Mouse (Mus musculus) intestine, embryonic 15.5 days (tissue): ENCODE data around the gene Haus3. TPM values are rescaled to one million over a fixed set of nuclear protein-coding genes. Genes with fewer than 3 reads are reported as not detected.

Experiments used
- ATAC-seq: fragments of 200-750 bp; cut with Nextera tagmentation; 2 replicates; pipeline ENCODE4 v1.8.0; 2017; ENCODE audit warnings: moderate TSS enrichment, moderate library complexity
- H3K27ac ChIP-seq: fragments of 300-500 bp; sonication (generic); 2 replicates; pipeline ENCODE4 v1.5.1; 2015; ENCODE audit warnings: mild to moderate bottlenecking, inconsistent platforms
- H3K27me3 ChIP-seq: fragments of 300-500 bp; sonication (generic); replicated peaks from 2 replicates; pipeline ENCODE4 v1.6.1; 2015; ENCODE audit warnings: inconsistent platforms
- H3K36me3 ChIP-seq: fragments of 300-500 bp; sonication (generic); 2 replicates; pipeline ENCODE4 v1.6.1; 2015; ENCODE audit warnings: inconsistent platforms
- H3K4me1 ChIP-seq: fragments of 300-500 bp; sonication (generic); replicated peaks from 2 replicates; pipeline ENCODE4 v1.6.1; 2015; ENCODE audit warnings: inconsistent platforms
- H3K4me2 ChIP-seq: fragments of 300-500 bp; sonication (generic); replicated peaks from 2 replicates; pipeline ENCODE4 v1.6.1; 2015; ENCODE audit warnings: mild to moderate bottlenecking, inconsistent platforms
- H3K4me3 ChIP-seq: fragments of 300-500 bp; sonication (generic); replicated peaks from 2 replicates; pipeline ENCODE4 v1.5.1; 2015; ENCODE audit warnings: inconsistent platforms
- H3K9ac ChIP-seq: fragments of 300-500 bp; sonication (generic); 2 replicates; pipeline ENCODE4 v1.6.1; 2015; ENCODE audit warnings: inconsistent platforms
- H3K9me3 ChIP-seq: fragments of 300-500 bp; sonication (generic); 2 replicates; pipeline ENCODE4 v1.6.1; 2016; ENCODE audit warnings: inconsistent platforms
- WGBS: fragments of 180-500 bp; shearing (Covaris S2); methylation state at CpG from one replicate; pipeline ENCODE4 v1.1.7; 2015; 5-methylcytosine and 5-hydroxymethylcytosine counted together
- polyA plus RNA-seq: library from polyadenylated mRNA; unstranded; fragments of >200 nt; fragmentation: Nextera tagmentation; extraction: Ambion mirVana; gene quantifications from 2 replicates; pipeline ENCODE4 v1.2.1, GENCODE M21; 2015

The Haus3 gene
- polyA plus RNA-seq, 1 experiment from 2014 or later: 34.4 TPM

DNA sequence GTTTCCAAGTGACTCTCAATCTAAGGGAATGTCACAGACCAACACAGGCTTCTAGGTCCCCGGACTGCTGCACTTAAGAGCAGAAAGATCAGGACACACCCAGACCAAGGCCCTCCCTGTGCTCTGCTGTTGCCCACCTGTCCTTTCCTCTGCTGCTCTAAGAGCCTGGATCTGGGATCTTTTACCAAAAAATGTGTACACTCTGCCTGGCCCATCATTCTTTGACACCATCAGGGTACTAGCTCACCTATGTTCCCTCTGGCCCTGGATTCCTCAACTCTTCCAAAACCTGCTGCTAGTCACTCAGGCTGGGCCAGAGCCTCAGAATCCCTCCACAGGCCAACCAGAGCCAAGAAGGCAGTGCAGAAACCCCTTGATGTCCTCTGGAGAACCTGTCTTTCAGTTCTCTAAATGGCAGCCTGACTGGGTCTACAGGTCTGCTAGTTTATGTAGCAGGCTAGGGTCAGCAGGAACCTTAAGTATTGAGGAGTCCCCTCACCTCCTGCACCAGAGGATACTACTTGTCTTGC is 15.8 kb upstream of the Haus3 start:
- Histone ChIP-seq H3K27me3 (no peaks in the 10 kb centered on the region), H3K9me3 (no peaks in the 10 kb centered on the region), H3K9ac (no peak overlapping the region), H3K27ac (no peak overlapping the region), H3K4me3 (no peak overlapping the region), H3K4me2 (0 out of 2 replicates have a peak overlapping the region, but pooled peaks have one; percentile 84), H3K4me1 (peaks cover 27% of the 10 kb centered on the region), H3K36me3 (peaks cover 10% of the 10 kb centered on the region)
- ATAC-seq: no peak
- 72% methylated on average over 1 of the region's 1 CpGs for WGBS

DNA sequence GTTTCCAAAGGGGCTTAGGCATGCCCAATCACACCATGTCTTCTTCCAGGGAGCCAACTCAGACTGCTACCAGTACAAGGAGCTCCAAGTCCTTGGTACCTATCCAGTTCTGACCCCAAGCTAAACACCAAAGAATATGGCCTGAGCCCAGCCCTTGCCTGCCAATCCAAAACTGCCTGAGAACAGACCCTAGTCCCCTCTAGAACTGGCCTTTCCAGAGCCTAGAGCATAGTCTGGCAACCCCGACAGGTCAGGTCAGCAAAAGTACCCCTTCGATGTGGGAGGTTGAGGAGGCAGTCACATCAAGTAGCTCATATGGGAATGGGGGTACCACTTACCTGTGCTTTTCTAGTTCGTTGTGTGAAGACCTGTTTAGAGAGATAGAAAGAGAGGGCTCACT is 14.6 kb upstream of the Haus3 start:
- H3K9me3 ChIP-seq: no peaks in the 10 kb centered on the region
- no peak overlapping the region for H3K9ac ChIP-seq
- no peak overlapping the region for H3K27ac ChIP-seq
- ATAC-seq: no peak
- no peak overlapping the region for H3K4me2 ChIP-seq
- 92% methylated on average over 3 of the region's 3 CpGs for WGBS
- peaks cover 13% of the 10 kb centered on the region for H3K36me3 ChIP-seq
- H3K27me3 ChIP-seq: no peaks in the 10 kb centered on the region
- H3K4me3 ChIP-seq: no peak overlapping the region
- peaks cover 27% of the 10 kb centered on the region for H3K4me1 ChIP-seq

DNA sequence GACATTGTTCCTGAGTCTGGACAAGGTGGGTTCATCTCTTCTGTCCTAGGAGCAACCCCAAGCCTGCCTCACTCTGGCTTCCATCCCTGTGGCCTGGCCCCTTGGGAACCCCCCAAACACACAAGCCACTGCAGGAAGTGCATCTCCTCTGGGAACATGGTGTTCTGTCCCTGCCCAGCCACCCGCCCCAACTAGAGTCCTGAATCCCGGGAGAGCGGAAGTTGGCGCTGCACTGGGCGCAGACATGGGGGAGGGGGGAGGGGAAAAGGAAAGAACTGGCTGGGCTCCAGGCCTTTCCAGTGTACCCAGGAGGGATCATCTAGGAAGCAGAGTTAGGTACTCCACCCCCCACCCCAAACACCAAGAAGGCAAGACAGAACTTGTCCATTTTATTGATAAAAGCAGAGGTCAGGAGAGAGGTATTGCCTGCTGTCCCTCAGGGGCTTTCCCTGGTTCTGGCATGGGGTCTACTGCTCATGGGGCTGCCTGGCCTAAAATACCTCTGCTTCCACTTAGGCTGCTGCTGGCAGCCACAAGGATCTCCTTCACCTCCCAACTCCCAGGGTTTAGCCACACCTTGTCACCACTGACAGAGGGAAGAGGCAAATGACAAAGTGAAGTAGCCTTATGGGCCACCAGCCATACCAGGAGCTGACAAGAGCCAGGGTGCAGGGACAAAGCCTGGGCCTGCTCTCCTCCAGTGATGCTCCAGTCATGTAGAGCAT is 14.0 kb upstream of the Haus3 start:
- H3K9me3 ChIP-seq: no peaks in the 10 kb centered on the region
- no peak overlapping the region for H3K27ac ChIP-seq
- no peak overlapping the region for H3K9ac ChIP-seq
- WGBS: 77% methylated on average over 5 of the region's 5 CpGs
- no peak for ATAC-seq
- H3K27me3 ChIP-seq: no peaks in the 10 kb centered on the region
- no peak overlapping the region for H3K4me2 ChIP-seq
- peaks cover 13% of the 10 kb centered on the region for H3K36me3 ChIP-seq
- H3K4me1 ChIP-seq: peaks cover 23% of the 10 kb centered on the region
- no peak overlapping the region for H3K4me3 ChIP-seq

DNA sequence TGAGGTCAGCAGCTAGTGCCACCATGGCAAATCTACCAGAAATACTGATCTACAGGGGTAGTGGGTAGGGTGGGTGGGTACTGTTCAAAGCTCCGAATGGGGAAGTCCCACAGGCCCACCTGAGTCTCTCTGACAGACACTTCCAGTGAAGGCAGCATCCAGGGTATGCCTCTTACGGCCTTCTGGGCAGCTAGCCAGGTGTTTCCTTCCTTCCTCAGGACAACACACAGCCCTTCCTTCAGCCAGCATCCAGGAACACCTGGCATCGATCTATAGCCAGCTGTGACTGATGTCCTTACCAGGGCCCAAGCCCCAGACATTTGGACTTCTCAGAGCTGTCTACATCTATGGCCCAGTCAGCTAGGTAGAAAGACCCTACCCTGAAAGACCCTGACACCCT is 13.2 kb upstream of the Haus3 start:
- no peak overlapping the region for H3K9ac ChIP-seq
- no peak for ATAC-seq
- H3K27ac ChIP-seq: no peak overlapping the region
- peaks cover 23% of the 10 kb centered on the region for H3K4me1 ChIP-seq
- H3K36me3 ChIP-seq: peaks cover 13% of the 10 kb centered on the region
- WGBS: 68% methylated on average over 3 of the region's 3 CpGs
- H3K27me3 ChIP-seq: no peaks in the 10 kb centered on the region
- no peak overlapping the region for H3K4me3 ChIP-seq
- H3K9me3 ChIP-seq: no peaks in the 10 kb centered on the region
- H3K4me2 ChIP-seq: no peak overlapping the region

DNA sequence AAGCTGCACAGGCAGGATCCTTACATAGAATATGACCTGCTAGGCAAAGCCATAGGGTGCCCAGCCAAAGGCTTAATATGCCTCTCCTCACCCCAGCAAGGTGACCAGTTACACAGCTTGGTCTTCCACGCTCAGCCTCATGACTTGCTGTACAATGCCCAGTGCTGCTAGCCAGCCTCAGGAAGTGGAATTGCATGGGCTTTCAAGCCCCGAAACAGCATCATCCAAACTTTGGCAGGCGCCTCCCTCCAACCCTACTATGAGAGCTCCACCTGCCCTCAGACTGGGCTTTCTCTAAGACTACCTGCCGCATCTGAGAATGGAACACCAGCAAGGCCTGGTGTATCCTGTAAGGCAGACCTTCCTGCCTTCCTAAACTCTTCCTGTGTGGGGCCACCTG is 8.5 kb upstream of the Haus3 start:
- no peak overlapping the region for H3K4me2 ChIP-seq
- 92% methylated on average over 4 of the region's 4 CpGs for WGBS
- H3K36me3 ChIP-seq: peaks cover 13% of the 10 kb centered on the region
- ATAC-seq: no peak
- no peaks in the 10 kb centered on the region for H3K27me3 ChIP-seq
- no peaks in the 10 kb centered on the region for H3K9me3 ChIP-seq
- H3K4me1 ChIP-seq: peaks cover 4% of the 10 kb centered on the region
- no peak overlapping the region for H3K4me3 ChIP-seq
- no peak overlapping the region for H3K9ac ChIP-seq
- H3K27ac ChIP-seq: no peak overlapping the region

DNA sequence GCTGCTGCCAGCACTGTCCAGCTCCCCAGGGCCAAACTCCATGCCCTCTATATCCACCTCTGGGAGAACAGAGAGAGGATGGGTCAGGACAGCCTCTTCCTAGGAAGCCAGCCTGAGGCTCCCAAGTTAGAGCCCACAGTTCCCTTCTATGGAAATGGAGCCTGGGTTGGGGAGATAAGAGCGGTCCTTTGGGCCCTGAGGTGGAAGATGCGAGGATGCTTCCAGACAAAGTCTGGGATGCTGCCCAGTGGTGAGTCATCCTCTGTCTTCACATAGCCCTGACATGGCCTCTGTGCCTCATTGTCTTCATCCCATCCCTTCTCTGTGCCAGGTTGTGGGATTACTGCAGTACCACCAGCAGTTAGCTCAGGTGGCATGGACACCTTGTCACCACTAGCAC is 7.8 kb upstream of the Haus3 start:
- Histone ChIP-seq H3K36me3 (peaks cover 11% of the 10 kb centered on the region), H3K4me3 (no peak overlapping the region), H3K4me1 (peaks cover 4% of the 10 kb centered on the region; the same call in 1 of the 2 replicates), H3K9me3 (no peaks in the 10 kb centered on the region), H3K27ac (no peak overlapping the region), H3K9ac (no peak overlapping the region), H3K4me2 (no peak overlapping the region), H3K27me3 (no peaks in the 10 kb centered on the region)
- ATAC-seq: no peak
- 97% methylated on average over 2 of the region's 2 CpGs for WGBS

DNA sequence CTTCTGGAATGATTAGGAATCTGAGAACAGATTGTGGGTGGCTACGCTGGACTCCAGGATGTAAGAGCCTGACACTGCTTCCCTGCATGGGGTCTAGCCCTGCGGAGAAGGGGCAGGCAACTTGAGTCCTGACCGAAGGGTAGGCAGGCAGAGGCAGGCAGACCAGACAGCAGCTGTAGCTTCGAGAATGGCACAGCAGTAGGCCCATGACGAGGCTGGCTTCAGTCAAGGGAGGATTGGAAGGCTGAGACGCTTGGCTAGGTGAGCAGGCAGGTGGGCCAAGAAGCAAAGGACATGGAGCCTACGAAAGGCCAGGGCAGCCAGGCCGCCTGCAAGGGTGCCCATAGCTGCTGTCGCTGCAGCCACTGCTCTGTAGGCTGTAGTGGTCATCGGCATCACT is 7.4 kb upstream of the Haus3 start:
- Histone ChIP-seq H3K27ac (no peak overlapping the region), H3K9ac (no peak overlapping the region), H3K4me2 (no peak overlapping the region), H3K36me3 (peaks cover 10% of the 10 kb centered on the region), H3K9me3 (no peaks in the 10 kb centered on the region), H3K27me3 (no peaks in the 10 kb centered on the region), H3K4me3 (no peak overlapping the region), H3K4me1 (peaks cover 2% of the 10 kb centered on the region; the same call in 1 of the 2 replicates)
- WGBS: 86% methylated on average over 10 of the region's 10 CpGs
- ATAC-seq: no peak

DNA sequence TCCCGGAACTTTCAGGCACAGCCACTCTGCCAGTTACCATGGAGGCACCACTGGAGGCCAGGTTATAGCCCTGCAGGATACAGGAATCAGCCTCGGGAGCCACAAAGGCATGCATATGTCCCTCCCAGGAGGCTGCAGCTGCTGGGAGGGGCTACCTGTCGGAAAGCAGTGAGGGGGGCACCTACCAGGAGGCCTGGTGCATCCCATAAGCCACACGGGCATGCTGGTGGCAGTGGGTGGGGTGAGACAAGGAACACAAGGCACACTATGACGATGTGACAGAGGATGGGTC is 6.0 kb upstream of the Haus3 start:
- Histone ChIP-seq H3K4me3 (no peak overlapping the region), H3K9ac (no peak overlapping the region), H3K27me3 (no peaks in the 10 kb centered on the region), H3K36me3 (peaks cover 9% of the 10 kb centered on the region), H3K4me2 (no peak overlapping the region), H3K27ac (no peak overlapping the region), H3K4me1 (no peaks in the 10 kb centered on the region), H3K9me3 (no peaks in the 10 kb centered on the region)
- 32% methylated on average over 5 of the region's 5 CpGs for WGBS
- ATAC-seq: no peak

DNA sequence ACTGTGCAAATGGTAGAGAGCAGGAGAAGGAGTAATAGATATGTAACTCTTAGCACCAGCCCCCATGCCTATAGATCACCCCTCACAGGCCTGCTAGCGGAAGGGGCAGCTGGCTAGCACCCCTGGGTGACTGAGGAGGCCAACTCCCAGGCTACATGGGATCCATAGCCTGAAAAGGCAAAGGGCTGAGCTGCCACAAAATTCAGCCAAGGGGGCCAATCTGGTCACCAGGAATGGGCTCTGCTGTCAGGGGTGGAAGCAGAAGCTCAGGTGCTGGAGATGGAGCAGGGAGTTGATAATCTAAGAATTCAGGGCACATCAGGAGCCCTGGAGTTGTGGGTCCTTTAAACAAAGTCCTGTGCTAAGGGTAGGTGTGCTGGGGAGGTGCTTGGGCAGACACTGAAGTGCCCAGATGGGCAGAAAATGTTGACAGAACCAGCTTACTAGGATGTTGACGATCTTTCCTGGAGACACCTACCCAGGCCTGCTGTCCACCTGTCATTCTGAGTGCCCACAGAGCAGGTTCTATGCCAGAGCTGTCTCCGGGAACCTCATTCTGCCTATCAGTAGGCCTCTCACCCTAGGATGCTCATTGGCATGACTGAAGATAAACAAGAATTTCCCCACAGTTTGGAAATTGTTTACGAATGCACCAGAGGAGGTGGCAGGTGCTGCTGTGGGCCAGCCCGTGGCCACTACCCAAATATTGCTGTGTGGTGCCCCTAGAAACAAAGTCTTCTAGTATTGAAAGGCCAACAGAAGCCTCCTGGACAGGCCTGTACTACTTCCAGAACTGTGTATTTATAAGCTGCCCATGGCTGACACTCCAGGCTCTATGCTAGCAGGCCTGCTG is 5.4 kb upstream of the Haus3 start:
- 75% methylated on average over 5 of the region's 5 CpGs for WGBS
- Histone ChIP-seq H3K36me3 (peaks cover 4% of the 10 kb centered on the region; the same call in 1 of the 2 replicates), H3K27ac (no peak overlapping the region), H3K4me3 (no peak overlapping the region), H3K4me1 (no peaks in the 10 kb centered on the region), H3K27me3 (no peaks in the 10 kb centered on the region), H3K9ac (no peak overlapping the region), H3K9me3 (no peaks in the 10 kb centered on the region), H3K4me2 (no peak overlapping the region)
- no peak for ATAC-seq

DNA sequence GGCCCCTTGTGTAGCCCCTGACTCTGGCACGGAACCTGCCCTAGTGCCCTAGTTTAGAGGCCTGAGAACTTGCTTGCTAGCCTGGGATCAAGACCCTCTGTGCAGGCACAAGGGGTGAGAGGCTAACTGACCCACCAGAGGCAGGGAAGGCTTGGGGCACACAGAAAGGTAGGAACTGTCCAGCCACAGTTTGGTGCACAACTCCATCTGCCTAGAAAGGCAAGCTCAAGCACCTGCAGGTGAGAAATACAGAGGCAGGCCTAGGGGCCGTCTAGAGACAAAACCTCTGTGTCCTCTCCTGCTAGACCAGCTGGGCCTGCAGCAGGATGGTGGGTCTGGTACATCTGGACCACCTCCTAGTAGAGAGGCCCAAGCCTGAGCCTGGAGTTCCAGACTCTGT is 4.7 kb upstream of the Haus3 start:
- Histone ChIP-seq H3K36me3 (peaks cover 4% of the 10 kb centered on the region; the same call in 1 of the 2 replicates), H3K4me2 (no peak overlapping the region), H3K27ac (no peak overlapping the region), H3K4me1 (no peaks in the 10 kb centered on the region), H3K9ac (no peak overlapping the region), H3K9me3 (no peaks in the 10 kb centered on the region), H3K27me3 (no peaks in the 10 kb centered on the region), H3K4me3 (no peak overlapping the region)
- ATAC-seq: no peak
- 71% methylated on average over 2 of the region's 2 CpGs for WGBS

DNA sequence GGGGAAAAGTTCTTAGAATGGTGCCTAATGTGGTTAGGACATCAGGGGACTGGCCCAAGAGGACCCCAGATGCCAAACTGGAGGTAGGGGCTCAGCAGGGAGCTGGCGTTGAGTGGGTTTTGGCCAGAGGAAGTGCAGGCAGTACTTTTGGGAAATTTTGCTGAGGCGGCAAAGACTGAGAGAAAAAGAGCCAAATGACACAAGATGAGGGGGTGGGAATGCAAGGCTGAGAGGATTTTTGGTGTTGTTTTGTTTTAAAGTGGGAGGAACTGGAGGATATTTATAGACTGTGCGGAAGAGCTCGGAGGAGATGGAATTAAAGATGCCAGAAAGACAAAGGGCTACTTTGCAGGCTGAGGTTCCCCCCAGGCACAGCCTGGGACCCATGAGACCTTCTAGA is 1.4 kb upstream of the Haus3 start:
- no peaks in the 10 kb centered on the region for H3K27me3 ChIP-seq
- no peak for ATAC-seq
- peak overlapping the region; percentile 37; the same call in 1 of the 2 replicates for H3K27ac ChIP-seq
- H3K4me3 ChIP-seq: no peak overlapping the region
- H3K36me3 ChIP-seq: no peaks in the 10 kb centered on the region
- H3K9me3 ChIP-seq: no peaks in the 10 kb centered on the region
- no peak overlapping the region for H3K4me2 ChIP-seq
- no peak overlapping the region for H3K9ac ChIP-seq
- WGBS: 62% methylated on average over 4 of the region's 4 CpGs
- no peaks in the 10 kb centered on the region for H3K4me1 ChIP-seq

DNA sequence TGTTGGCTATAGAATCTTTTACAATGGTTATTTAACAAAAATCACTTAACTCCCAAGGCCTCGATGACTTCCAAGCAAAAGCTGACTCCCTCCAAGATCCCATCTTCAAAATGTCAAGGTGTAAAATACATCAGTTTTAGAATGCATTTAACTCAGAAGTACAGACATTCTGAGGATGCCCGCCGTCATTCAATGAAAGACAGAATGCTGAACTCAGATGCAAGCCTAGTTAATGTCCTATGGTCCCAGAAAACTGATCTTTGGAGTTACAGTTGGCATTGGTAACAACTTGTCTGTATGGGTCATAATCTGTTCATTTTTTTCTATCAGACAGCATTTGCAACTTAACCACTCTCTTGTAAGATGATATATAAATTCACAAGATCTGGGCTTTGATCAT is 627 bp upstream of the Haus3 start:
- Histone ChIP-seq H3K4me1 (no peaks in the 10 kb centered on the region), H3K9me3 (no peaks in the 10 kb centered on the region), H3K27ac (peak overlapping the region; percentile 83), H3K27me3 (no peaks in the 10 kb centered on the region), H3K36me3 (no peaks in the 10 kb centered on the region), H3K9ac (no peak overlapping the region), H3K4me2 (peak overlapping the region; percentile 71), H3K4me3 (peak overlapping the region; percentile 62)
- WGBS: 78% methylated on average over 3 of the region's 3 CpGs
- no peak for ATAC-seq
